Mouse (Mus musculus) hematopoietic multipotent progenitor cell, adult 10-12 weeks (in vitro differentiated cells): Measurements from ENCODE around the gene Krt33b. TPM values are rescaled to one million over a fixed set of nuclear protein-coding genes. Genes with fewer than 3 reads are reported as not detected.

ENCODE experiments used
- polyA plus RNA-seq: library from polyadenylated mRNA; stranded (reverse); fragments of >175 nt; gene quantifications from 2 replicates; pipeline ENCODE4 v1.2.3, GENCODE M21; 2012; ENCODE audit warnings: low replicate concordance

Gene Krt33b
- polyA plus RNA-seq, result not detected in 2 replicates

GRCm38 (mm10) chr11:100029768-100030167 is at the start of gene Krt33b:
Krt33b (minus strand) TSS chr11:100029868.

GRCm38 (mm10) chr11:100050451-100050850 is 20.8 kb upstream of the Krt33b start, which contains the start of gene Krt31:
Krt31 (minus strand) TSS chr11:100050551.

GRCm38 (mm10) chr11:100041454-100041853 is 11.8 kb upstream of the Krt33b start, which contains the start of gene Krt34:
Krt34 (minus strand) TSS chr11:100041554.

GRCm38 (mm10) chr11:100016112-100016511 is 13.6 kb downstream of the Krt33b start, which contains the start of gene Krt33a:
Krt33a (minus strand) TSS chr11:100016212.

GRCm38 (mm10) chr11:99993620-99994383 is 35.9 kb downstream of the Krt33b start, which contains the start of gene Krtap17-1:
Krtap17-1 (minus strand) TSS chr11:99993994.

GRCm38 (mm10) chr11:99986180-99986647 is 43.5 kb downstream of the Krt33b start, which contains the start of gene Krtap16-1:
Krtap16-1 (minus strand) TSS chr11:99986597.

GRCm38 (mm10) chr11:99978953-99979352 is 50.7 kb downstream of the Krt33b start, which contains the start of gene Krtap29-1:
Krtap29-1 (minus strand) TSS chr11:99979053.

Other genes with a start within 250 kb of the Krt33b start
- gene Krtap4-8, start 249.2 kb downstream of the Krt33b start, polyA plus RNA-seq, result not detected in 2 replicates
- gene Krtap4-9, start 244.7 kb downstream of the Krt33b start, polyA plus RNA-seq, result not detected in 2 replicates
- not detected in 2 replicates for gene Gm11596, start 236.4 kb downstream of the Krt33b start, polyA plus RNA-seq
- not detected in 2 replicates for gene Gm11569, start 230.9 kb downstream of the Krt33b start, polyA plus RNA-seq
- not detected in 2 replicates for gene Gm11554, start 225.4 kb downstream of the Krt33b start, polyA plus RNA-seq
- not detected in 2 replicates for gene Krtap4-13, start 220.0 kb downstream of the Krt33b start, polyA plus RNA-seq
- not detected in 2 replicates for gene Gm11564, start 214.2 kb downstream of the Krt33b start, polyA plus RNA-seq
- not detected in 2 replicates for gene 2300003K06Rik, start 191.8 kb downstream of the Krt33b start, polyA plus RNA-seq
- not detected in 2 replicates for gene Krtap4-16, start 178.3 kb downstream of the Krt33b start, polyA plus RNA-seq
- not detected in 2 replicates for gene Gm11568, start 172.0 kb downstream of the Krt33b start, polyA plus RNA-seq
- gene Gm11559, start 165.4 kb downstream of the Krt33b start, polyA plus RNA-seq, result not detected in 2 replicates
- gene Krtap9-1, start 156.5 kb downstream of the Krt33b start, polyA plus RNA-seq, result not detected in 2 replicates
- not detected in 2 replicates for gene Gm11567, start 150.7 kb downstream of the Krt33b start, polyA plus RNA-seq
- not detected in 2 replicates for gene Krtap31-1, start 121.9 kb downstream of the Krt33b start, polyA plus RNA-seq
- not detected in 2 replicates for gene Gm11565, start 115.1 kb downstream of the Krt33b start, polyA plus RNA-seq
- not detected in 2 replicates for gene Krtap31-2, start 93.6 kb downstream of the Krt33b start, polyA plus RNA-seq
- gene Krtap9-5, start 81.4 kb downstream of the Krt33b start, polyA plus RNA-seq, result not detected in 2 replicates
- gene Krtap29-1, start 50.8 kb downstream of the Krt33b start, polyA plus RNA-seq, result not detected in 2 replicates
- gene Krtap16-1, start 43.3 kb downstream of the Krt33b start, polyA plus RNA-seq, result not detected in 2 replicates
- gene Krtap17-1, start 35.9 kb downstream of the Krt33b start, polyA plus RNA-seq, result not detected in 2 replicates
- gene Krt33a, start 13.7 kb downstream of the Krt33b start, polyA plus RNA-seq, result not detected in 2 replicates
- gene Krt34, start 11.7 kb upstream of the Krt33b start, polyA plus RNA-seq, result not detected in 2 replicates
- gene Krt31, start 20.7 kb upstream of the Krt33b start, polyA plus RNA-seq, result not detected in 2 replicates
- gene Krt32, start 58.4 kb upstream of the Krt33b start, polyA plus RNA-seq, result not detected in 2 replicates
- 0.13 TPM in 1 of 2 replicates, not detected in the other for gene Krt35, start 66.4 kb upstream of the Krt33b start, polyA plus RNA-seq
- not detected in 2 replicates for gene Krt36, start 75.8 kb upstream of the Krt33b start, polyA plus RNA-seq
- gene Krt13, start 91.7 kb upstream of the Krt33b start, polyA plus RNA-seq, result 0.33 TPM in 1 of 2 replicates, not detected in the other
- not detected in 2 replicates for gene Krt15, start 106.1 kb upstream of the Krt33b start, polyA plus RNA-seq
- 0.12 and 0.14 TPM in 2 replicates for gene Krt19, start 118.8 kb upstream of the Krt33b start, polyA plus RNA-seq
- gene Krt9, start 163.4 kb upstream of the Krt33b start, polyA plus RNA-seq, result not detected in 2 replicates
- not detected in 2 replicates for gene Krt14, start 177.7 kb upstream of the Krt33b start, polyA plus RNA-seq
- not detected in 2 replicates for gene Krt16, start 219.0 kb upstream of the Krt33b start, polyA plus RNA-seq
- gene Krt17, start 231.2 kb upstream of the Krt33b start, polyA plus RNA-seq, result 0.10 and 0.14 TPM in 2 replicates
- gene Krt42, start 240.0 kb upstream of the Krt33b start, polyA plus RNA-seq, result not detected in 2 replicates